Mouse (Mus musculus) heart, embryonic 10.5 days (tissue): ENCODE measurements around the gene Snx27. TPM values are rescaled to one million over a fixed set of nuclear protein-coding genes. Genes with fewer than 3 reads are reported as not detected.
A peak's percentile ranks its signal among the peaks of the same experiment; 100 is the strongest.

Experiments
- DNase-seq: peaks from one replicate; pipeline ENCODE4 v3.0.0-alpha.2; 2017; ENCODE audit warnings: low spot score
- H3K27ac ChIP-seq: fragments of 300-500 bp; sonication (generic); 2 replicates; pipeline ENCODE4 v1.5.1; 2016; ENCODE audit warnings: mild to moderate bottlenecking
- H3K27me3 ChIP-seq: fragments of 300-500 bp; sonication (generic); 2 replicates; pipeline ENCODE4 v1.6.1; 2016; ENCODE audit warnings: mild to moderate bottlenecking; ENCODE audit not compliant: poor library complexity, insufficient read depth, severe bottlenecking
- H3K36me3 ChIP-seq: fragments of 300-500 bp; sonication (generic); 2 replicates; pipeline ENCODE4 v1.6.1; 2016; ENCODE audit warnings: mild to moderate bottlenecking, moderate library complexity
- H3K4me1 ChIP-seq: fragments of 300-500 bp; sonication (generic); 2 replicates; pipeline ENCODE4 v1.6.1; 2016; ENCODE audit warnings: mild to moderate bottlenecking
- H3K4me3 ChIP-seq: fragments of 300-500 bp; sonication (generic); 2 replicates; pipeline ENCODE4 v1.5.1; 2016; ENCODE audit warnings: mild to moderate bottlenecking, moderate library complexity
- H3K9me3 ChIP-seq: fragments of 300-500 bp; sonication (generic); 2 replicates; pipeline ENCODE4 v1.6.1; 2016; ENCODE audit warnings: mild to moderate bottlenecking, moderate library complexity
- WGBS: fragments of 180-500 bp; shearing (Covaris S2); methylation state at CpG from one replicate; pipeline ENCODE4 v1.1.7; 2016; 5-methylcytosine and 5-hydroxymethylcytosine counted together
- polyA plus RNA-seq: library from polyadenylated mRNA; unstranded; fragments of >200 nt; fragmentation: Nextera tagmentation; extraction: Ambion mirVana; gene quantifications from 2 replicates; pipeline ENCODE4 v1.2.1, GENCODE M21; 2016

The Snx27 gene
- polyA plus RNA-seq, 1 experiment from 2014 or later: 41.3 TPM

- 67% methylated on average over 13 of the region's 13 CpGs for WGBS
- Histone ChIP-seq H3K4me1 (peaks cover 9% of the 10 kb centered on the region), H3K27ac (no peak overlapping the region), H3K27me3 (no peaks in the 10 kb centered on the region), H3K36me3 (no peaks in the 10 kb centered on the region), H3K4me3 (no peak overlapping the region), H3K9me3 (no peaks in the 10 kb centered on the region)
- no peak for DNase-seq
Measured at GRCm38 (mm10) chr3:94465632-94466430, 116.7 kb downstream of the Snx27 start.

- no peaks in the 10 kb centered on the region for H3K9me3 ChIP-seq
- DNase-seq: no peak
- WGBS: 54% methylated on average over 11 of the region's 11 CpGs
- no peak overlapping the region for H3K4me3 ChIP-seq
- H3K27me3 ChIP-seq: no peaks in the 10 kb centered on the region
- H3K27ac ChIP-seq: no peak overlapping the region
- H3K4me1 ChIP-seq: peaks cover 9% of the 10 kb centered on the region
- no peaks in the 10 kb centered on the region for H3K36me3 ChIP-seq
Measured at GRCm38 (mm10) chr3:94463926-94464578, 118.5 kb downstream of the Snx27 start.

DNA sequence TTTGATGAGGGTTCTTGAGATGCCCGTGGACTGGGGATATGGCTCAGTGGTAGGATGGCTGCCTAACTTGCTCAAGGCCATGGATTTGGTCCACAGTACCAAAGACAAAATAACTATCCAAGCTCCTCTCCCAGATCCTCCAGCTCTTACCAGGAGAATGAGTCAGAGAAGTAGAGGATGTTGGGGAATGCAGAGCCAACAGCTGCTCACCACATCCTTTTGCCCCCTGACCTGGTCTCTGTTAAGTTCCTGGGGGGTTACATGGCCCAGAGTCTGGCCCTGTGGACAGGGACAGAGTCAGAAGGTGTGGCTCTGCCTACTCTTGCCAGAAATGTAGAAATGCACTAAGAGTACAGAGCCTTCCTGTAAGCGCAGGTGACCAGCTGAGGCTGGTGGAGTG, 122.7 kb downstream of the Snx27 start:
- Histone ChIP-seq H3K4me3 (no peak overlapping the region), H3K36me3 (no peaks in the 10 kb centered on the region), H3K27me3 (peaks cover 8% of the 10 kb centered on the region), H3K27ac (no peak overlapping the region), H3K4me1 (peaks cover 9% of the 10 kb centered on the region), H3K9me3 (no peaks in the 10 kb centered on the region)
- WGBS: 93% methylated on average over 2 of the region's 2 CpGs
- no peak for DNase-seq

GRCm38 (mm10) chr3:94457055-94457454, 125.5 kb downstream of the Snx27 start:
- Histone ChIP-seq H3K4me3 (peak overlapping the region; percentile 45), H3K4me1 (no peaks in the 10 kb centered on the region), H3K9me3 (no peaks in the 10 kb centered on the region), H3K27ac (no peak overlapping the region), H3K36me3 (no peaks in the 10 kb centered on the region), H3K27me3 (peaks cover 12% of the 10 kb centered on the region)
- 79% methylated on average over 3 of the region's 3 CpGs for WGBS
- DNase-seq: no peak

- no peaks in the 10 kb centered on the region for H3K9me3 ChIP-seq
- WGBS: 2% methylated on average over 12 of the region's 12 CpGs
- no peak overlapping the region for H3K27ac ChIP-seq
Measured at GRCm38 (mm10) chr3:94456529-94457000, 126.0 kb downstream of the Snx27 start.

DNA sequence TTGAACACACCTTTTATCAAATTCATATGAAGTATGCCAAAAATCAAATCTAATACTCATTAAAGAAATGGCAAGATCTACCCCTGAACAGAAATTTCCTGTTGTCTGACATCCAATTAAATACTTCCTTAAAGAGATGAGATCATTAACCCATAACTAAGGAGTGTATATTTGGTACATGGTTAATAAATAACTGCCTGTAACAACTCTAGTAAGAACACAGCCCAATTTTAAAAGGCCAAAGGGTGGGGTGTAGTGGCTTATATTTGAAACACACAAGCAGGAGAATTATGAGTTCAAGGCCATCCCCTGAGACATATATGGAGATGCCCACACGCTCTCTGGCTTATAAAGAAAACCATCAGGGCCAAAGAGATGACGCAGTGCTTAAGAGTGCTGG, 133.1 kb downstream of the Snx27 start:
- 92% methylated on average over 2 of the region's 2 CpGs for WGBS
- no peaks in the 10 kb centered on the region for H3K27me3 ChIP-seq
- H3K27ac ChIP-seq: no peak overlapping the region
- 0 out of 2 replicates have a peak, but pooled peaks cover under 1% of the 10 kb centered on the region for H3K4me1 ChIP-seq
- H3K4me3 ChIP-seq: no peak overlapping the region
- H3K9me3 ChIP-seq: no peaks in the 10 kb centered on the region
- DNase-seq: no peak
- peaks cover 56% of the 10 kb centered on the region for H3K36me3 ChIP-seq

More at GRCm38 (mm10) chr3:94456529-94457000, 126.0 kb downstream of the Snx27 start:
- Histone ChIP-seq H3K4me1 (no peaks in the 10 kb centered on the region), H3K27me3 (peaks cover 12% of the 10 kb centered on the region), H3K4me3 (peak overlapping the region; percentile 45), H3K36me3 (no peaks in the 10 kb centered on the region)
- peak; percentile 93 for DNase-seq

Other genes starting within 250 kb of the Snx27 start
- gene Them5, start 240.6 kb downstream of the Snx27 start, polyA plus RNA-seq: not detected in 2 replicates
- 0.15 and 0.29 TPM in 2 replicates for gene C2cd4d, start 220.3 kb downstream of the Snx27 start, polyA plus RNA-seq
- 0.26 and 0.36 TPM in 2 replicates for gene Rorc, start 209.9 kb downstream of the Snx27 start, polyA plus RNA-seq
- gene Lingo4, start 184.2 kb downstream of the Snx27 start, polyA plus RNA-seq: not detected in 2 replicates
- 9.3 and 11.1 TPM in 2 replicates for gene Tdrkh, start 169.4 kb downstream of the Snx27 start, polyA plus RNA-seq
- gene Mrpl9, start 139.4 kb downstream of the Snx27 start, polyA plus RNA-seq: 64.6 and 67.1 TPM in 2 replicates
- gene Oaz3, start 138.8 kb downstream of the Snx27 start, polyA plus RNA-seq: 0.30 and 0.31 TPM in 2 replicates
- 1.1 and 1.2 TPM in 2 replicates for gene Celf3, start 104.4 kb downstream of the Snx27 start, polyA plus RNA-seq
- gene Riiad1, start 102.4 kb downstream of the Snx27 start, polyA plus RNA-seq: 5.8 and 6.6 TPM in 2 replicates
- gene Gm10972, start 60.4 kb upstream of the Snx27 start, polyA plus RNA-seq: not detected in 2 replicates
- 7.9 and 9.5 TPM in 2 replicates for gene Tuft1, start 76.2 kb upstream of the Snx27 start, polyA plus RNA-seq
- gene Selenbp2, start 110.8 kb upstream of the Snx27 start, polyA plus RNA-seq: 0.68 and 0.72 TPM in 2 replicates
- gene Cgn, start 203.8 kb upstream of the Snx27 start, polyA plus RNA-seq: 3.4 and 8.0 TPM in 2 replicates